Mouse (Mus musculus) thymus, postnatal 10 days (tissue): Measurements from ENCODE around the gene Gm21118.
"Not testable (repeated sequence)": the region's sequence is repeated elsewhere in the genome, so short reads cannot be mapped to it uniquely, and the experiment has no call there.

Experiments used
- DNase-seq, 2 experiments: peaks; one replicate each; pipeline ENCODE4 v3.0.0; 2021; ENCODE audit warnings: low spot score in 2 of 2

Gene Gm21118

GRCm38 (mm10) chrY:70273542-70273941 is at the start of gene Gm21118:
TSS of gene Gm21118 (minus strand) at chrY:70273642.
- not testable (repeated sequence) for DNase-seq

- not testable (repeated sequence) for DNase-seq
These were observed 29.7 kb upstream of the Gm21118 start, which contains the start of the genes Gm29423 and Gm29644 for GRCm38 (mm10) chrY:70303187-70303586. TSS of gene Gm29423 (minus strand) at chrY:70303287. TSS of gene Gm29644 (minus strand) at chrY:70303343.
